Mouse (Mus musculus) heart, adult 18-20 months (tissue): ENCODE measurements around the gene Coro2a. TPM values are rescaled to one million over a fixed set of nuclear protein-coding genes. Genes with fewer than 3 reads are reported as not detected.
A peak's percentile ranks its signal among the peaks of the same experiment; 100 is the strongest.

Experiments used
- DNase-seq, 2 experiments: peaks; one replicate each; pipeline ENCODE4 v3.0.0; 2021 to 2022; ENCODE audit warnings: mixed read lengths in 1 of 2
- total RNA-seq, 2 experiments: library from RNA; stranded (reverse); gene quantifications; 2 replicates each; pipeline ENCODE4 v1.2.3; 2021

The Coro2a gene
- total RNA-seq, 2 experiments from 2014 or later: 0.32 to 1.0 TPM

DNA sequence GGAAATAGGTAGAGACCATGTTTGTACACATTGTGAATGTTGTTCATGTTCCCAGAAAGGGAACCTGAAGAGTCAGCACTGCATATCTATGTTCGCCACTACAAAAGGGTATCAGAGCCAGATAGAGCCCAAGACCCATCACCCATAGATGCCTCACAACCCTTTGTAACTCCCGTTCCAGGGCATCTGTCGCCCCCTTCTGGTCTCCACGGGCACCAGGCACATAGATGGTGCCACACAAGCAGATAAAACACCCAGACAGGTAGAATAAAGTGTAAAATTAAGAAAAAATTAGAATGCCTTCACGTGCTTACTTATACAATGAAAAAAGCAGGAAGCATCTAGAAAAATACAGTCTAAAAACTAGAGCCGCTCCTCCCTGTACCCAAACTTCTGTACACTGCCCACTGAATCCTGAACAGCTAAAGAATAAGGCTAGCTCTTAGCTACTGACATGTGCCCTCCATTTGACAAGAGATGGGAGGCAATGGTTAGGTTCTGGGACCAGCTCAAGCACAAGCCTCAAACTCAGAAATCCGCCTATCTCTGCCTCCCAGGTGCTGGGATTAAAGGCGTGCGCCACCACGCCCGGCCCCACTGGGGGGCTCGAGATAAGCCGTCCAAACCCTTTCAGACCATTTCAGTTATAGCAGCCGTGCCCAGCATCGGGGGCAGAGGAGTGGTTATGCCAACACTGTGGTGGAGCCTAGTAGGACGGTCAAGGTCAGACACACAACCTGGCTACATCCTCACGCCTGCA, 75.0 kb downstream of the Coro2a start:
- no peak for DNase-seq

GRCm38 (mm10) chr4:46526226-46526625, 75.8 kb downstream of the Coro2a start:
- no peak for DNase-seq

- no peak for DNase-seq
Measured at GRCm38 (mm10) chr4:46523324-46523723, 78.7 kb downstream of the Coro2a start.

GRCm38 (mm10) chr4:46521457-46521856, 80.5 kb downstream of the Coro2a start:
- no peak for DNase-seq

GRCm38 (mm10) chr4:46520491-46520890, 81.5 kb downstream of the Coro2a start:
- DNase-seq: no peak

GRCm38 (mm10) chr4:46507736-46508460, 94.1 kb downstream of the Coro2a start:
- DNase-seq: peak; percentile 80 to 91

DNA sequence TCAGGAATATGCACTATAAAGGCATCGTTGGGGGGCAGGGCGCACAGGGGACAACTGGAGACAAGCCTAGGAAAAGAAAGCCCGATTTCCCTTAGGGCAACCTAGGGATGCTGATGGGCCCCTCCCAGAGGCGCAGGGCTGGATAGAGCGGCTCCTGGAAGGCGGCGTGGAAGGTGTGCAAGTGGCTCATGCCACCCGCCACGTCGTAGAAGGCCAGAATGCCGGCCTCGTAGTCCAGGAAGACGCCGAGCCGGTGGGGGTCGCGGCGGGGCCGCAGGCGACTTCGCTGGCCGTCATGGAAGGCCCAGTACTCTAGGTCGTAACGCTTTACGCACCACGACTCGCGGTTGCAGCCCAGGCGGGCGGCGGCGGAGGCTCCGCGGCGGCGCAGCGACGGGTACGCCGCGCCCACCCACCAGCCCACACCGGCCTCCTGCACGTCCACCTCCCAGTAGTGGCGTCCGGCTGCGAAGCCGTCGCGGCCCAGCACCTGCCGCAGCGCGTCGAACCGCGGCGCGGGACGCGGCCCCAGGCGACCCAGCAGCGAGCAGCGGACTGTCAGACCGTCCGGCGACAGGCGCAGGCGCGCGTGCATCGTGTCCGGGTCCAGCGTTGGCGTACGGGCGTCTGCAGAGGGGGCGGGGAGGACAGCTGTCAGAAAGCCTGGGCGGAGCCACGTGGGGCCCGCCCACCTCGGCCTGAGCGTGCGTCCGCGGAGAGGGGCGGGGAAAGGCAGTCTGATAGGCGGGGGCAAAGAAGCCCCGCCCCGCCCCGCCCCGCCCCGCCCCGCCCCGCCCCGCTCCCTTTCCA, 95.0 kb downstream of the Coro2a start:
- DNase-seq: peak; percentile 96 to 97

DNA sequence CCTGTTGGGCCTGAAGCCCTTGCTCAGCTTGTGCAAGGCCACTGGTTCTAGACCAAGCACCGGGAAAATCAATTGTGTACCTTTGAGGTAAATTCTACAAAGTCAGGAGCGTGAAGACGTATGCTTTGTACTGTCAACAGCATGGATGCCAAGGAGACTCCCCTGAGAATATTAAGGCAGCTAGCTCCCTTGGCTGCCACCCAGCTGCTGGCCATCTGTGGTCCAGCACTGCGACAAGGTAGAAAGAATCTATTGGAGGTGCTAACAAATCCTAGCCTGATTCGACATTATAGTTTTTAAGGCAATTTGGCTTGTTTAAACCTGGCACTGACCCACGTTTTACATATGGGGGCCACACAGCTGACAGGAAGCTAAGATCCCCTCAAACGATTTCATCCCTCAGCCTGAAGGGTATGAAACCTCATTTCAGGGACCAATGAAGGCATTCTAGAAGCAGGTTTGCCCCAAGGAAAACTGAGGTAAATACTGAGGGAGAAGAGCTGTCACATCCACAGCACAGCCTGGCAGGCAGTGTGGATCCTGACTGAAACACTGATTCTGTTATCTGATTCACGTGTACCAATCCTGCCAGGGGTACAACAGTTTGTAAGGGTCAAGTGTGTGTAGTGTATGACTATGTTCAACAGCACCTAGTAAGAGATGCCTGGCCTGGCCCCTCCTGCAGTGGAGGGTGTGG, 96.5 kb downstream of the Coro2a start:
- no peak for DNase-seq

DNA sequence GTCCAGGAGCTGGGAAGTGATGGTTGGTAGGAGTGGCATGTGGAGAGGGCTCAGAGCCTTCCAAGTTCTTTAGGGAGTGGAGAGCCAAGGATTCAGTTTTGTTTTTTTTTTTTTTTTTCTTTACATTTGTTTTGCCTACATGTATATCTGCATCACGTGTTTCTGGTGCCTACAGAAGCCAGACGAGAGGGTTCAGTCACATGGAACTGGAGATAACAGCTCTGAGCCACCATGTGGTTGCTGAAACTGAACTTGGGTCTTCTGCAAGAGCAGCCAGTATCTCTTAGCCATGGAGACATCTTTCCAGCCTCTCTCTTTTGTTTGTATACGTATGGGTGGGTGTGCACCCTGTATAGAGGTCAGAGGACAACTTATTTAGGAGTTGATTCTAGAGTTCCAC, 98.1 kb downstream of the Coro2a start:
- no peak for DNase-seq

DNA sequence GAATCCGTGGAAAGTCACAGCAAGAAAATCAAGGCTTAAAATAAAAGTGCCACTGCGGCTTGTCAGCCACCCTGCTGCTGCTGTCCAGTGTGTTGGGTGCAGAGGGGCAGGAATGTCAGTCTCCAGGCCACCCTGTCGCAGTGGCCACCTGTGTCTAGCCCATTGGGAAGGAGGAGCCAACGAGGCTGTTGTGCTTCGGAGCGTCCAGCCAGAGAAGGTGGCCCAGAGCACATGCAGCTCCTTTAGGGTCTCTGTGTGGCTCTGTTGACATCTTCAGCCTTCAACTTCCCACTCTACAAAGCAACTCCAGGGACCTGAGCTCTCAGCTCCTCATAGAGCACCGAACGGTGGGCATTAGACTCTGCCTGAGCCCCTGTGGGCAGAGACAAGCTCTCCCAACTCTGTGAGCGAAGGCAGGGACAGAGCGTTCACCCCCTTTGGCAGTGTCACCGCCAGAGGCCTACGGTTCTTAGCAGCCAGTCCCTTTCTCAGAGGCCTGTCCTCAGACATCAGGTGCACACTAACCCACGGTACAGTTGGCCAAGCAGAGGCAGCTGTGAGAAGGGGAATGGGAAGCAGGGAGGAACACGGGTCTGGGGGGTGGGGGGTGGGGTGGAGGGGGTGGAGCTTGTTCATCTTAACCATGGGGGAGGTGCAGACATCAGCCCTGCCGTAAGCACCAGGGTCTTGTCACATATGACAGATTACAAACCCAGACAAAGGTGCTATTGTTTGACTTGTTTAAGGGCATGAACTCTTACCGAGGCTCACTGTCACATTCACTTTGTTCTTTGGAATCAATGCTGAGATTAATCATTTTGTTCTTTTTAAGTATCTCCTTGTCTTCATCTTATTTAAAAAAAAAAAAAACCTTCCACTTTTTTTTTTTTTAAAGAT, 99.1 kb downstream of the Coro2a start:
- no peak for DNase-seq

- peak in 1 of 2 experiments; percentile 70 for DNase-seq
Measured at GRCm38 (mm10) chr4:46498976-46499375, 103.0 kb downstream of the Coro2a start.

GRCm38 (mm10) chr4:46498511-46498910, 103.5 kb downstream of the Coro2a start:
- no peak for DNase-seq

DNA sequence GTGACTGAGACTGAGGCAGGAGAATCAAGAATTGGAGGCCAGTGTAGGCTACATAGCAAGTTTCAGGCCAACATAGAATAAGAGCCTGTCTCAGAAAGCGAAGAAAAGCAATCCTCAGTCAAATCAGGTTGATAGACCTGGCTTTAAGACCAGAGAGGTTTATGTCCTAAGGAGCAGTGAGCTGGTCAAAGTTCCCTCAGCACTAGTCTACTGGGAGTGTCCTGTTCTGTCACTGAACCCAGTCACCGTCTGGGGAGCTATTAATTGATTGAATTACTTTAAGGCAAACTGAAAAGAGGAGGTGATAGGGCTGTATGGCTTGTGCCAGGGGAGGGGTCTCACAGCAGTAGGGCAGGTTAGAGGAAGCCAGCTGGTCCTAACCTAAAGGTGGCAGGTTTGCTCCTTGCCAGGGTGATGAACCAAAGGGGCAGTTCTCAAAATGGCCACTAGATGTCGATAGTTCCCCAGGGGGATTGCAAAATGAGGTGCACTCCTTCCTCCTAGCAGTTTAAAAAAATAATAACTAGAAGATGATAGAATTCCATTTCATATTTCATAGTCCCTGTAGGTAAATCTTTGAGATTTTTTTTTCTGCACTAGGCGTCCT, 104.6 kb downstream of the Coro2a start:
- peak; percentile 74 to 91 for DNase-seq

- no peak for DNase-seq
Measured at GRCm38 (mm10) chr4:46495543-46495942, 106.5 kb downstream of the Coro2a start.

DNA sequence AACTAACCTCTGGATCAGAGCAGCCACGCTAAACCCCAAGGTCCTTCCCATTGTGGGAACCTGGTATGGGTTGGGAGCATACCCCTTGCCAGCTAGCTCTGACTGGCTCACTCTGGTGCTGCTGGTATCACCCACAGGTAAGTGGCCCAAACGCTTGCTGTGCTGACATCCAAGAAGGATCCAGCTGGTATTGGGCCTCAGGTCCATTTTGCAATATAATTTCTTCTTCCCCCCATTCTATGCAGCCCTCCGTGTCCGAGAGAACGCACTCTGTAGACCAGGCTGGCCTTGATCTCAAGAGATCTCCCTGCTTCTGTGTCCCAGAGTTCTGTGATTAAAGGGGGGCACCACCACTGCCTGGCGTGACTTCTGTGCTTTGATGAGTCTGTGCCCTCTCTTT, 108.9 kb downstream of the Coro2a start:
- no peak for DNase-seq

DNA sequence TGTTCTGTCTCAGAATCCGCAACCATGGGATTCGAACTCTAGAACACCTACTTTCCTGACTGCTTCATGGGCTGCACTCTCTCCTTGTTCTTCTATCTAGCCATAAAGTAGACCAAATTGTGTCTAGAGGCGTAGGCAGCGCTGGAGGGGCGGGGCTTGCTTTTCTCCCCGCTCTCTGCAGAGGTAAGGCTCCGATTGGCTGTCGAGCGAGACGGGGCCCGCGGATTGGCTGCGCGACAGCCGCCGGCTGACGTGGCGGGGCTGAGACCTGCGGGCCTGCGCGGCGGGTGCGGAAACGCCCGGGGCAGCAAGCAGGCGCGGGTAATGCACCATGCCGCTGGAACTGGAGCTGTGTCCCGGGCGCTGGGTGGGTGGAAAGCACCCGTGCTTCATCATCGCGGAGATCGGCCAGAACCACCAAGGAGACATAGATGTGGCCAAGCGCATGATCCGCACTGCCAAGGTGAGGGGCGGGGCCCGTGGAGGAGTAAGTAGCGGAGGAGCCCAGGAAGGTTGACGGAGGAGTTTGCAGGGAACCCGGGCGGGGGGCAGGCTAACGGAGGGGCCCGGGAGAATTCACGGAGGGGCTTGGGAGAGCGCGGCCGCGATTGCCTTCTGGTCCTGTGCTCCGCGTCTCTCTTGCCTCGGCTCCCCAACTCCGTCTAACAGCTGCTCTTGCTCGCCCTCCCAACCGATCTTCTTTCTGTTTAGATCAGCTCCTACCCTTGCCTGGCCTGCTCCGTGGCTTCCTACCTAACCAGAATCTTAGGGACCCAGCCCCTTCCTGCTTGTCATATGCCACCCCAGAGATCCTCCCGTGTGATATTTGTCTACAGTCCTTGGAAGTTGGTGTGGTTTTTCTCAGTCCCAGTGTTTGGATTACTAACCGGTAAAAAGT, 112.7 kb downstream of the Coro2a start, which contains the start of gene Nans:
Gene Nans, plus strand, starts transcription at position 221 of the 898 bp plus-strand sequence.
- DNase-seq: peak; percentile 94 to 98

- peak; percentile 85 to 94 for DNase-seq
Measured at GRCm38 (mm10) chr4:46487348-46487747, 114.7 kb downstream of the Coro2a start.
